Mouse (Mus musculus) gastrocnemius, adult 18-20 months (tissue): ENCODE data around the gene Gfer. TPM values are rescaled to one million over a fixed set of nuclear protein-coding genes. Genes with fewer than 3 reads are reported as not detected.
"Not testable (repeated sequence)": the region's sequence is repeated elsewhere in the genome, so short reads cannot be mapped to it uniquely, and the experiment has no call there.

Experiments
- DNase-seq: peaks from one replicate; pipeline ENCODE4 v3.0.0; 2021; ENCODE audit warnings: low spot score
- total RNA-seq, 2 experiments: library from RNA; stranded (reverse); gene quantifications; 2 replicates each; pipeline ENCODE4 v1.2.3; 2021

The Gfer gene
- total RNA-seq, 2 experiments from 2014 or later = 41.1 to 48.3 TPM

- no peak for DNase-seq
Observed at GRCm38 (mm10) chr17:24689251-24690081, 6.5 kb downstream of the Gfer start, which contains the start of gene Syngr3. Syngr3 (minus strand) TSS chr17:24689955.

DNA sequence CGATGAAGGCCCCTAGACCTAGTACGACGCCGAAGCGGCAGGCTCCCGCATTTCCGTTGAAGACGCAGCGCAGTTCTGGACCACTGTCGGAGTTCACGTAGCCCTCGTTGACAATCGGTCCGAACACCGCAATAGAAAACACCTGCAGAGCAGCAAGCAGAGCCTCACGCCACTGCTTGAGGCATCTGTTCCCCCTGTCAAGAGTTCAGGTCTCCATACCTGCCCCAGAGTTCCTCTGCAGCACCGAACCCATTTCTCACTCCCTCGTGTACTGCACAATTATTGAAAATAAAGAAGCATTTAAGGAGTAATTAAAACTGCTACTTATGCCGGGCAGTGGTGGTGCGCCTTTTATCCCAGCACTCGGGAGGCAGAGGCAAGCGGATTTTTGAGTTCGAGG lies 8.4 kb downstream of the Gfer start:
- no peak for DNase-seq

DNA sequence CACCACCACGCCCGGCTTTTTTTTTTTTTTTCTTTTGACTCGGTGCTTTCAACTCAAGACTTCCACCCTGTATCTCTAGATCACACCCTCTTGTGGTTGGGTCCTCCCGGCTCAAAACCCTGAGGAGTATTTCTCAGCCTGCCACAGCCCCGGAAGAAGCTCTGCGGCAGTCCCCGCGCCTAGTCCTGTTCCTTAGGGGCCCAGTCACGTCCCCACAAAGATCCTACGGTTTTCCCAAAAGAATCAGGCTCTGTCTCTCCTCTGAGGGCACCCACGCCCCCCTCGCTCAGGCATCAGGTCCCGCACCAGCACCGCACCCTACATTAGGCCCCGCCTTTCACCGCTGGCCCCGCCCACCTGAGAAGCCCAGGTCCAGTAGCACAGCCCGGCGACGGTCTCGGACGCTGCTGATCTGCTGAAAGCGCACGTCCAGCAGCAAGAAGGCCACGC lies 8.8 kb downstream of the Gfer start:
- peak; percentile 57 for DNase-seq

GRCm38 (mm10) chr17:24686514-24686913 lies 9.4 kb downstream of the Gfer start:
- peak; percentile 36 for DNase-seq

- no peak for DNase-seq
Observed at GRCm38 (mm10) chr17:24677500-24678080, 18.4 kb downstream of the Gfer start.

GRCm38 (mm10) chr17:24676877-24677276 lies 19.1 kb downstream of the Gfer start:
- no peak for DNase-seq

DNA sequence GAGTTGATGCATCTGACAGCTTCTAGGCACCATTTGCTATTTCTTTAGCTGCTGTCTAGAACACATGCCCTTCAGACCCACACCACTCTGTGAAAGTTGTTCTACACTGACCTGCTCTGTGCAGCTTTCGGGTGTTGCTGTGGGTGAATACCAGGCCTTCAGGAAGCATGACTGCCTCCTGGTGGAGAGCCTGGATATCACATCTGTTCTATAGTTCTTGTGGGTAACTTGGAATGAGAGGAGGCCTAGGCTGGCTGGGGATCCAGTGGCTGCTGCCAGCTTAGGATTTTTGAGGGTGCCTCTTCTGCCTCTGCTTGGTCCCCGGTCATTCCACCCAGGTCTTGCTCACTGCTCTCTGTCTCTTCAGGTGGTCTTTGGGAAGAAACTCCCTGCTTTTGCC lies 19.8 kb downstream of the Gfer start:
- peak; percentile 63 for DNase-seq

DNA sequence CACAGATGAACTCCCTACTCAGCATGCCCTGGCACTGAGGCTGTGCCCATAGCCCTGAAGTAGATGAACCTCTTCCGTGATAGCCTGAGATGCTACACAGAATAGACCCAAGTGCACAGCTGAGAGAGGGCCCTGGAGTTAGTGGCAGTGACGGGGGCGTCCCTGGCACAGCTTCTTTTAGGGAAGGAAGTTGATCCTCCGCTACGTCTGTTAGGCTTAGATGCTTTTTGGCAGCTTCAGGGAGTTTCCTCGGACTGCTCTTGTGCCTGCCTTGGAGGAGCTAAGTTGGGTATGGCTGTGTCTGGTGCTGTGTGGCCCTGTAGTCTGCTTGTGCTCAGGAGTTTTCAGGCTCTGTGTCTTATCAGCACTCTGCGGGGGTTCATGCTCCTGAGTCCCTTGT lies 21.7 kb downstream of the Gfer start:
- no peak for DNase-seq

DNA sequence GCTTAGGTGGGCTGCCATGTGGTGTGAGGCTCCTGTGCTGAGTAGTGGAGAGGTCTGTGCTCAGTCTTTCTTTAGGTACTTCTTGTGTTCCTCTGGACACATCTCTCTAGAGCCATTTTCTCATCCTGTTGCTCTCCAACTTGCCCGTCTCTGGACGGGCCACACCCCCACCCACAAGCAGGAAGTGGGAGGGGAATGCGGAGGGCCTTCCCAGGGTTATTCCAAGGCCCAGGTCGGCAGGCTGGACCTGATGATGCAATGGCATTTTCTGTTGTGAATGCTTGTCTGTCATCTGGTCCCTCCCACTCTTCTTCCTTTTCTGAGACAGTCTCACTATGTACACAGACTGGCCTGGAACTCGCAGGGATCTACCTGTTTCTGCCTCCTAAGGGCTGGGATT lies 23.8 kb downstream of the Gfer start:
- peak; percentile 39 for DNase-seq

DNA sequence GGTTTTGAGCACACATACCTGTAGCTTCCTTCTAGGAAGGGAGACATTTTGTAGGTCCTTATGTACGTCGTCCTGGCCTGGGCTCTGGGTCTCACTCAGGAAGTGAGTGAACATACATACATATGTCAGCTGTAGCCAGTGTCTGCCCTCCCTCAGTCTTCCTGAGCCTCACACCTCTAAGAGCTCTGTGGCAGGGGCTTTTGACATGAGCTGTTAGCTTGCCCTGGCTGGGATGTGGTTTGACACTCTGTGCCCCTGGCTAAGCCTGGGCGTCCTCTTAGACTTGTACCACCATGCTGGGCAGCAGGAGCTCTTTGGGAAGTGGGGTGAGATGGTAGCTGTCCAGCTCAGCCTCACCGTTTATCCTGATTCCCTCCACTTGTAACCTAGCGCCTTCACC lies 24.6 kb downstream of the Gfer start:
- DNase-seq = no peak

- no peak for DNase-seq
Observed at GRCm38 (mm10) chr17:24670246-24670844, 25.6 kb downstream of the Gfer start.

DNA sequence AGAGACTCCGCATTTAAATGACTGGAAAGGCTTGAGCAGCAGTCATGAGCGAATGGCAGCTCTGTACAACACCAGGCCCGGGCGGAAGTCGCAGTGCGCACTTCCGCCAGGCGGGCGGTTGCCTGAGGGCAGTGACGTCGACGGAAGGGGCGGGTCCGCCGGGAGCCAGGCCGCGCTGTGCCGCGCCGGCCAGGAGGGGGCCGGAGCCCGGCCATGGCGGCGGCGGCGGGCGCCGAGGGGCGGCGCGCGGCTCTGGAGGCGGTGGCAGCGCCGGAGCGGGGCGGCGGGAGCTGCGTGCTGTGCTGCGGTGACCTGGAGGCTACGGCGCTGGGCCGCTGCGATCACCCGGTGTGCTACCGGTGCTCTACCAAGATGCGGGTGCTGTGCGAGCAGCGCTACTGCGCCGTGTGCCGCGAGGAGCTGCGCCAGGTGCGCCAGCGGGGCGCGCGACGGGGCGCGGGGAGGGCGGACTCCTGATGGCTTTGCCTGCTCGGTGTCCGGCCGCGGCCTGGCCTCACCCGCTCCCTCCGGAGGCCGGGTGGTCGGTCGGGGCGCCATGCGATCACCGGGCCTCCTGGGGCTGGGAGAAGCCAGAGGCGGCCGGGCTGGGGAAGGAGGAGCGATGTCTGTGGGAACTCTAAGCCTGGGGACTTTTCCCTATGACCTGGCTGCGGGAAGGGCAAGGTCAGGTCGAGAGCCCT lies 26.3 kb downstream of the Gfer start, which contains the start of gene Zfp598:
TSS of gene Zfp598 (plus strand) at position 143 of the 701 bp plus-strand sequence.
- DNase-seq = peak; percentile 95

GRCm38 (mm10) chr17:24669214-24669544 lies 26.8 kb downstream of the Gfer start:
- not testable (repeated sequence) for DNase-seq

DNA sequence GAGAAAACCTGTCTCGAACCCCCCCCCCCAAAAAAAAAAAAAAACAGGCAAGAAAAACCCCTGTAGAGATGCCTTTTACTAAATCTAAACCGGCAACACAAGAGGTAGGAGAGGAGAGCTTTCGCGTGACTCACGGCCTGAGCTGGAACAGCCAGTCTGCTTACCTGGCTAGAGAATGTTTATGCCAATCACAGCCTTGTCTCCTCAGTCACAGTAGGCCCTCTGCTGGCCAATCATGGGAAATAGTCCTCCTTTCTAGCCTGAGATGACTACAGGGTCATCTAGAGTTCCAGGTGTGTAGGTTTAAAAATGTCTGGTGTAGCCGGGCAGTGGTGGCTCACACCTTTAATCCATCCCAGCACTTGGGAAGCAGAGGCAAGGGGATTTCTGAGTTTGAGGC lies 28.5 kb downstream of the Gfer start:
- DNase-seq = peak; percentile 64

DNA sequence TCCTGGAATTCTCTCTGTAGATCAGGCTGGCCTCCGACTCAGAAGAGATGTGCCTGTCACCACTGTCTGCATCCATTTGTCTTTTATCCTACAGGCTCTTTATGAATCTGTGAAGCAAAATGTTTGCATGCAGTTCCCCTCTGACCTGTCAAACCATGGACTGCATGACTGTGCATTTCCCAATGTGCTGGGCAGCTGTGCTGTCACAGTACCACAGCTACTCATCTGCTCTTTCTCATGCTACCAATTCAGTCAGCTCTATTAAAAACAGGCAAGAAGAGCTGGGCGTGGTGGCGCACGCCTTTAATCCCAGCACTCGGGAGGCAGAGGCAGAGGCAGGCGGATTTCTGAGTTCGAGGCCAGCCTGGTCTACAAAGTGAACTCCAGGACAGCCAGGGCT lies 28.9 kb downstream of the Gfer start:
- not testable (repeated sequence) for DNase-seq

DNA sequence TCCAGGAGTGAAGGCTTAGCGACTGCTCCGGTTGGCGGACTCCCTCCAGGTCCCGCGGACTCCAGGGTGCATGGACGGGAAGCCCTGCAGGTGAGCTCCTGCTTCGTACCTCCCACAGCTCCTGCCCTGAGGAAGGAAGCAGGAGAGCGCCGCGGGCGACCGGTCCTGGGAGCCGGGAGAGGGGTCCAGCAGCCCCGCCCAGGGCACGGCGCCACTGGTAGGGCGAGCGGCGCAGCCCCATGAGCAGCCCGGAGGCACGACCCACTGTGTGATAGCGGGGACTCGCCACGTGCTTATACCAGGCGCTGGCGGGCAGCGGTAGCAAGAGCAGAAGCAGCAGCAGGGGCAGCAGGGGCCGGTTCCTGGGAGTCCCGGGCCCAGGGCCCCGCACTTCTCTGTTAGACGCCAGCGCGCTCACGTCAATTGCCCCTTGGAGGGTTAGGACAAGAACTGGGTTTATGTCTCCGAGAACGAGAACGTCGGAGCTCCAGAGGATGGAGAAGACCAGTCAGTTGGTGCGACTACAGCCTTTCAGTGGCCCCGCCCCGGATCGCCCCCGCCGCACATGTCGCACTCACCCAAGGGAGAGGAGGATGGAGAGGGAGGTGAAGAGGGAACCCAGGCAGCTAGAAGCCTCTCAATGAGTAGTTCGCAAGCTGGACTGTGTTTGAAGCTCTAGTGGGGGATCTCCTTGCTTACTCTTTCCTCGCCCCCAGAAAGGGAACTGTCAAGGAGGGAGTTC lies 37.8 kb downstream of the Gfer start, which contains the start of gene Npw:
TSS of gene Npw (minus strand) at position 441 of the 742 bp plus-strand sequence.
- DNase-seq = no peak

GRCm38 (mm10) chr17:24654969-24655368 lies 41.0 kb downstream of the Gfer start:
- no peak for DNase-seq

- DNase-seq = peak; percentile 76
Observed at GRCm38 (mm10) chr17:24653967-24654710, 41.8 kb downstream of the Gfer start.

- DNase-seq = no peak
Observed at GRCm38 (mm10) chr17:24651835-24652234, 44.1 kb downstream of the Gfer start.

- DNase-seq = no peak
Observed at GRCm38 (mm10) chr17:24650766-24651165, 45.2 kb downstream of the Gfer start.
